Mouse (Mus musculus) layer of hippocampus, postnatal 14 days (tissue): ENCODE data around the gene Ccnl1. TPM values are rescaled to one million over a fixed set of nuclear protein-coding genes. Genes with fewer than 3 reads are reported as not detected.

ENCODE experiments used
- DNase-seq, 2 experiments: peaks; one replicate each; pipeline ENCODE4 v3.0.0; 2021 to 2022; ENCODE audit warnings: low spot score in 2 of 2, mixed read lengths in 1 of 2
- total RNA-seq, 2 experiments: library from RNA; stranded (reverse); gene quantifications; 2 replicates each; pipeline ENCODE4 v1.2.3; 2021

Gene Ccnl1
- total RNA-seq, 2 experiments from 2014 or later = 52.3 to 59.4 TPM

DNA sequence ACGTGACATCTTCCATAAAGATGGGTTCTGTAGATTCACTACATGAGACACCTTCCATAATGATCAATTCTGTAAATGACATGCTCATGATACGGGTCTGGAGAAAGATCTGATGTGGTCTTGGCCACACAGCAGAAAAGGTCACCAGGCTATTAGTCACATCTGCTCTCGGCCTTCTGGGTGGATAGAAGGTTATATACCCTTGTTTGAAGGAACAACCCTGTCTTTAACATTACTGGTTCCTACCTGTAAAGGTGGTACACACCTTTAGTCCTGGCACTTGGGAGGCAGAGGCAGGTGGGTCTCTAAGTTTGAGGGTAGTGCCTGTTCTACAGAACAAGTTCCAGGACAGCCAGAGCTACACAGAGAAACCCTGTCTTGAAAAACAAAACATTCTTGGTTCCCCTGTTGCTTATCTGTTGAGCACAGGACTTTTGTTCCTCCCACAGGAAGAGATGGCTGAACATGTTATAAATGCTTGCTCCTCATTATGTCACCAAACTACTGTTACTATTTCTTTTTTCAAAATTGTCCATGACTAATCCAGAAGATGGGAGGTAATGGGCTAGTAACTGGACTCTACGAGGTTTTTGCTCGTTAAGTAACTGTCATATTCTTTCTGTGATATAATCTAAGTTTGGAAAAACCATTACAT, 2.4 kb upstream of the Ccnl1 start:
- DNase-seq = no peak

DNA sequence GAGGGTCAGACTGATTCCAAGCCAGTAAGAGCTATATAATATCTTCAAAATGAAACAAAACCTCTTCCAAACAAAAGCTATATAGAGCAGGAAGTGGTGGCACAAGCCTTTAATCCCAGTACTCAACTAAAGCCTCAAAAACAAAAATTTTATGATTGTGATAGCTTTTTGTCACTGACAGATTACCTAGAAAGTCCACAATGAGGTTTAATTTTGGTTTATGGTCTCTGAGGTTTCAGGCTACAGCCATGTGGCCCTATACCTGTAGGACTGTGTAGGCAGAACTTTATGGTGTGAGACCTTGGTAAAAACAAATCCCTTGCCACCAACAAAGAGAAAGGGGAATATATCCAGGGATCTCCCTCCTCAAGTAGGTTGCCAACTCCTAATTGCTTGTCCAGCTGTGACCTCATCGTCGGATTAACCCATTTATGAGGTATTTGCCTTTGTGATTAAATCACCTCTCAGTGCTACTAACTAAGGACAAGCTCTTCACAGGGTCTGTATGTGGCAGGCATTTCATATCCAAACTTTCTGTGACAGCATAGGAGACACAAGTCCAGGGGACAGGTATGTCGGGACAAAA, 1.5 kb upstream of the Ccnl1 start:
- DNase-seq = no peak

- DNase-seq = no peak
These were observed 764 bp upstream of the Ccnl1 start for GRCm38 (mm10) chr3:65958840-65959185.

- DNase-seq = peak; percentile 50 to 55
These were observed 563 bp downstream of the Ccnl1 start for GRCm38 (mm10) chr3:65957271-65958101.

- DNase-seq = no peak
These were observed 3.3 kb downstream of the Ccnl1 start for GRCm38 (mm10) chr3:65954499-65955391.

DNA sequence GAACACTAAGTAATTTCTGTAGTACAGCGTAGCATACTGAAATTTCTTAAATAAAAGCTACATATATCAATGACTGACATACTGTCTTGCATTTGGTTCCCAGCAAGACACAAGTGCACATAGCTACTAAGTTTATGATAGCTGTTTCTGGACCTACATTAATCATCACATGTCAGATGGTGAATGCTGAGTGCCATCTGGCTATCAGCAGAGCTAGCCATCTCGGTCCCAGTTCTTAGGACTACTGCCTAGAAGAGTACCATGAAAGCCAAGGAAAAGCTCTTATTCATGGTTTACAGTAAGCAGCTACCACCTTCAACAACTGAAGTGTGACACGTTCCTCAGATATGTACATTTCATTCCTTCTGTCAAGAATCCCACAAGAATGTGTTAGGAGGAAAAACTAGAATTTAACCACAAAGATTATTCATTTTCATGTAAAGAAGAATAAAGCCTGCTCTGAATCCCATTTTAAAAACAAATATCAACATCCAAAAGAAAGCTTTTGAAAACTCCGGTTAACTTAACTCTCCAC, 7.2 kb downstream of the Ccnl1 start:
- no peak for DNase-seq

DNA sequence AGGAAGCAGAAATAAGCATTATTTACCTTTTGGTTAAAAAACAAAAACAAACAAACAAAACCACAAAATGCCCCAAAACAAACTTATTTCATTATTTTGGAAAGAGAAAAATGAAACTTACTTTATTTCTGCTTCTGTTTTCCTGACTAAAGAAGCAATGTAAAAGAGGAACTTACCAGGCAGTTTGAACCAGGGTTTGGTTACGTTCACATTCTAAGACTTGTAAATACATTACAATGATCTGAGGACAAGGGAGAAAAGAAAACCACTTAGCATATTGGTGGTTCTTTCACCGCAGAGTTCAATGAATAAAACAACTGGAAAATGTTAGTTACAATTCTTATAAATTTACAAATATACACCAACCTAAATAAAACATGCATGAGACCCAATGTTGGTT, 7.7 kb downstream of the Ccnl1 start:
- no peak for DNase-seq

GRCm38 (mm10) chr3:65945277-65945932, 12.6 kb downstream of the Ccnl1 start:
- DNase-seq = no peak

DNA sequence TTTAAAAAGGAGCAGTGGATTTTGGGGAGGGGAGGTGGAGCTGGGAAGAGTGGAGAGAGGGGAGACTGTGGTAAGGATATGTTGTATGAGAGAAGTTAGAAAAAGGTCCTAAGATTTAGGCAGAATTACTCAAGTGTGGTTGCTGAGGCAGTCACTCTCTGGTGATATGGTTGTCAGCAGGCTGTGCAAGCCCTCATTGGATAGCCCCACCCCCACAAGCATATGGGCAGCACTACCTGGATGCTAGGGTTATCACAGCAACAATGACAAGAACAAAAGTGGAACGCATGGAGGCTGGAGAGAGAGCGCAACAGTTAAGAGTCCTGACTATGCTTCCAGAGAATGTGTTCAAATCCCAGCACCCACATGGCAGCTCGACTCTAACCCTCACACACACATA, 13.3 kb downstream of the Ccnl1 start:
- DNase-seq = no peak

DNA sequence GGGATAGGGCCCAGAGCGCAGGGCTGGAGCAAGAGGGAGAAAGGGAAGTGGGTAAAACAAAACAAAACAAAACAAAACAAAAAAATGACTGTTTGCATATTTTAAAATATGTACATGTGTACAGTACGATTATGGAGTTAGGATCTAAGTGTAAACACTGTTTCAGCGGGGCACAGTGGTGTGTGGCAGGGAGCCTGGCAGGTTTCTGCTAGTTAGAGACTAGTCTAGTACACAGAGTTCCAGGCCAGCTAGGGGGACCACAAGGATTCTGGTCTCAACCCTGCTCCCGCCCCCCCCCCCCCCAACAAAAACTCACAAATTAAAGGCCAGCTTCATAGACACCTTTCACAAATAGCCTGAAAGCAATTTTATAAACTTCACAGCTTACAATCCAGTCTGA, 14.6 kb downstream of the Ccnl1 start:
- no peak for DNase-seq

GRCm38 (mm10) chr3:65941052-65941451, 17.0 kb downstream of the Ccnl1 start:
- DNase-seq = no peak

DNA sequence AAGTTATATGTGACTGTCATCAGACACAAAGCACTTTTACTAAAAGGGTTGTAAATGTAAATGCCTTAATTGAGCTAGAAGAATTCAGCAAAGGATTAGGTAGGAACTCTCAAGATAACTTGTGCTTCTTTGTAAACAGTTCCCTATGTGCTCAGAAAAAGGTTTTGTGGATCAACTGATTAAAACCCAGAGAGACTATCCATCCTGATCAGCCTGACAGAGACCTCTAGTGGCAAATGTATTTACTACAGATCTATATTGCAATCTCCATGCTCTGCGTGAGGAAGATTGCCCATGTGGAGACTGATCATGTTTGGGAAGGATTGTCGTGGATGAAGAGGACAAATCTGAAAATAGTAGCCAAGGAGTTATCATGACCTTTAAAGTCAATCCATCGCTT, 19.8 kb downstream of the Ccnl1 start:
- peak in 1 of 2 experiments; percentile 48 for DNase-seq

- no peak for DNase-seq
These were observed 21.7 kb downstream of the Ccnl1 start for GRCm38 (mm10) chr3:65936384-65936783.

GRCm38 (mm10) chr3:65935153-65935552, 22.9 kb downstream of the Ccnl1 start:
- no peak for DNase-seq

DNA sequence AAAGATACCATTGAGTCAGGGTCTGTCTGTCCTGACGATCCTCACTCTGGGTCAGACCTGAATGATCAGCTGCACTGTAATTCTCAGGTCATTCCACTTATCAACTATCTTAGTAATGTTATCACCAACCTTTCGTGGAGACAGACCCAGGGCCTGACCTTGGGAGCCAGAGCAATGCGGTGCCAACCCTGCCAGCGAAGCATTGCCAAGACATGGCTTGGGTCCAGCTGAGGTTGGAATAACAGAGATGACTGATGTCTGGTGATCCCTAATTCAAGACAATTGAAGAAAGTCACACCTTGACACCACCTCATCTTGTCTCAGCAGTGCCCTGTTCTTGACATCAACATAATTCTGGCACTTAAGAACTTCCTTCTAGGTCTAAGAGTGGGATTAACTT, 24.3 kb downstream of the Ccnl1 start:
- DNase-seq = no peak

- no peak for DNase-seq
These were observed 26.5 kb downstream of the Ccnl1 start for GRCm38 (mm10) chr3:65931542-65931941.

DNA sequence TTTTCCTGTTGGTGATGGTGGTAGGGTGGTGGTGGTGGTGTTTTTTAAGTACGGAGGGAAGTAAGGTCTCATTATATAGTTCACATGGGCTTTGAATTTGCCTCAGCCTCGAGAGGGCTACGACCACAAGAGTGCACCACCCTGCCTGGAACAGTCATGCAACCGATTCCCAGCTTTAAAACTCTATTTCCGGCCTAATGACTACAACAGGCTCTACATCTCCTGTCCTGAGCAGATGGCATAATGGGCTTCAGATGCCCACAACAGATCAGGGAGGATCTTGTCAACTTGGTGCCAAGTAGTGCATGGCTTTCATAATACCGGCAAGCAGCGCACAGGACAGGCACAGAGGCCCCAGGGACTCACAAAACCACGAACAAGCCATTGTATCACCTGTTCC, 27.4 kb downstream of the Ccnl1 start:
- DNase-seq = no peak

GRCm38 (mm10) chr3:65929821-65930633, 28.0 kb downstream of the Ccnl1 start:
- peak; percentile 75 to 86 for DNase-seq

DNA sequence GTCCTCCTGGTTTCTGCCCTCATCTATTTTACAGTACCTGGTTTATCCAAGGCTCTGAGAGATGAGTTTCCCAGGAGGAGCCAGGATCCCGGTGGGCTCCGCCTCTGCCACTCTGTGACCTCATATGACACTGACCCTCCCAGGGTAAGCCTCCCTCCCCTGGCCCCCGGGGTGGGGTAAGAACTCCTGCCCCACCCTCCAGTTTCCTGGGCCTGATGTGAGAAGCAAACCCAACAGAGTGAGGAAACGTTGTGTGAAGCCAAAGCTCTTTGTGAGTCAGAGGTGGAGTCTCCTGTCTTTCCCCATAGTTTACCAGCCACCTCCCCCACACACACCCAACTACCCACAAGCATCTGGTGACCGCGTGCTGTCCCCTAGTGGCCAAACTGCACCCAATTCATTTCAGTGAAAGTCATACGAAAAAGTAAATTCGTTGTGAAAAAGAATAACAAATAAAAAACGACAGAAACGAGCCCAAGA, 28.7 kb downstream of the Ccnl1 start:
- DNase-seq = peak; percentile 76 to 82
